Mouse (Mus musculus): ENCODE measurements at regions not wholly inside any gene's neighbourhood (a gene's known extent, or its start where the extent isn't known, plus 50 kb on each side); places are given as distances from the start of the nearest gene placed in this dataset.
A peak's percentile ranks its signal among the peaks of the same experiment; 100 is the strongest.

DNA sequence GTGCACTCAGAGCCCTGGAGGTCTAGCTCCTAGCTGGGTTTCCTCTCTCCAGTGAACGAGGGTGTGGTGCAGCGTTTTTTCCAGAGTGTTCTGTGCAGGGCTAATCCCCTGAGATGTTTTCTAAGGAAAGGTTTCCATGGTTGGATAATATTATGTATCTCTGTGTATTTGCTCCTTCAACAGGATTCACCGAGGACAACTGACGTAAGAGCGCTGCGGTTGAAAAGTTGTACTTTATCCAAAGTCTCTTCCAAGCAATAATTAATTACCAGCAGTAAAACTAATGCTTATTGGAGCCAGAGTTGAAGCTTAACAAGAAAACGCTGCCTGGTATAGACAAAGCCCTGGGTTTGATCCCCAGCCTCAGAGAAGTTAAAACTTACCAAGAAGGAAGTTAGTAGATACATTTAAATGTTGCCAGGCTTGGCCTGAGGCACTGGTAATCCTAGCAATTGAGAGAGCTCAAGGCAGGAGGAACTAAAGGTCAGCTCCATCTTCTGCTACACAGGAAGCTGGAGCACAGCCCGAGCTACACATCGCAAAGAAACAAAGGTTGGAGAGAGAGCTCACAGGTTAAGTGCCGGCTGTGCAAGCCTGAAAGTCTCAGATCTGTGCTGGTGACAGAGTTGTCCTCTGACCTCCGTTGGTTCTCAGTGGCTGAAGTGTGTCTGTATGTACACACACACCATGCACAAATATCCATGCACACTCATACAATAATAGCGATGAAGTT is 51.2 kb upstream of the Rap1b start:
- WGBS = 61% methylated on average over 12 of the region's 12 CpGs
- H3K9ac ChIP-seq = no peak overlapping the region
- H3K4me3 ChIP-seq = no peak overlapping the region
- no peaks in the 10 kb centered on the region for H3K36me3 ChIP-seq
- H3K9me3 ChIP-seq = no peaks in the 10 kb centered on the region
- no peak overlapping the region for H3K27ac ChIP-seq
- no peaks in the 10 kb centered on the region for H3K27me3 ChIP-seq
- H3K4me1 ChIP-seq = peaks cover 9% of the 10 kb centered on the region
- H3K4me2 ChIP-seq = no peak overlapping the region
- ATAC-seq (ENCODE audit: borderline replicate concordance, extremely low read depth, low FRiP score, low TSS enrichment) = no peak

DNA sequence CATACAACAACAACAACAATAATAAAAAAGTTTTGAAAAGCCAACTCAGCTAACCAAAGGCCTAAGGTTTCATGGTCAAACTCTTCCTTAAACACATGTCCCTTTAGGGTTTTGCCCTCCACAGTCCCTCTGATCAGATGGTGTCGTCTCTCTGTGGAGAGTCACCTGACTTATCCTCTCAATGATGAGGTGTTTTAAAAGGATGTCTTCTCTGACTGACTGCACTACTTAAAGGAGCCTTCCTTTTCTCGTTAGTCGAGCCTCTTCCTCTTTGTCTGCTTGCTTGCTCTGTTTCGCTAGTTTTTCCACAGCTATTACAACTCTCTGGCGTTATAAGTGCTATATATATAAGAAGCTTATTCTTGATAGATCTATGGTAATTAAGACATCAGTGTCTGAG is 51.9 kb upstream of the Rap1b start:
- H3K4me2 ChIP-seq = no peak overlapping the region
- H3K27me3 ChIP-seq = no peaks in the 10 kb centered on the region
- H3K36me3 ChIP-seq = no peaks in the 10 kb centered on the region
- 68% methylated on average over 5 of the region's 5 CpGs for WGBS
- no peak for ATAC-seq (ENCODE audit: borderline replicate concordance, extremely low read depth, low FRiP score, low TSS enrichment)
- H3K9ac ChIP-seq = no peak overlapping the region
- no peaks in the 10 kb centered on the region for H3K9me3 ChIP-seq
- H3K4me1 ChIP-seq = peaks cover 9% of the 10 kb centered on the region
- no peak overlapping the region for H3K27ac ChIP-seq
- no peak overlapping the region for H3K4me3 ChIP-seq

- H3K27me3 ChIP-seq = no peaks in the 10 kb centered on the region
- no peak overlapping the region for H3K27ac ChIP-seq
- no peaks in the 10 kb centered on the region for H3K9me3 ChIP-seq
- H3K4me3 ChIP-seq = no peak overlapping the region
- 93% methylated on average over 3 of the region's 3 CpGs for WGBS
- H3K4me2 ChIP-seq = no peak overlapping the region
- no peak for ATAC-seq (ENCODE audit: borderline replicate concordance, extremely low read depth, low FRiP score, low TSS enrichment)
- no peaks in the 10 kb centered on the region for H3K36me3 ChIP-seq
- peaks cover 9% of the 10 kb centered on the region for H3K4me1 ChIP-seq
- H3K9ac ChIP-seq = no peak overlapping the region
Observed at GRCm38 (mm10) chr10:117898391-117898790, 52.6 kb upstream of the Rap1b start.

GRCm38 (mm10) chr10:117899410-117899935 is 53.6 kb upstream of the Rap1b start:
- ATAC-seq (ENCODE audit: borderline replicate concordance, extremely low read depth, low FRiP score, low TSS enrichment) = no peak; the same call in 1 of the 2 replicates
- Histone ChIP-seq H3K9me3 (no peaks in the 10 kb centered on the region), H3K4me3 (no peak overlapping the region), H3K27ac (no peak overlapping the region), H3K27me3 (no peaks in the 10 kb centered on the region), H3K4me2 (peak overlapping the region; percentile 21; the same call in 1 of the 2 replicates), H3K36me3 (no peaks in the 10 kb centered on the region), H3K4me1 (peaks cover 9% of the 10 kb centered on the region), H3K9ac (no peak overlapping the region)
- 28% methylated on average over 13 of the region's 13 CpGs for WGBS

DNA sequence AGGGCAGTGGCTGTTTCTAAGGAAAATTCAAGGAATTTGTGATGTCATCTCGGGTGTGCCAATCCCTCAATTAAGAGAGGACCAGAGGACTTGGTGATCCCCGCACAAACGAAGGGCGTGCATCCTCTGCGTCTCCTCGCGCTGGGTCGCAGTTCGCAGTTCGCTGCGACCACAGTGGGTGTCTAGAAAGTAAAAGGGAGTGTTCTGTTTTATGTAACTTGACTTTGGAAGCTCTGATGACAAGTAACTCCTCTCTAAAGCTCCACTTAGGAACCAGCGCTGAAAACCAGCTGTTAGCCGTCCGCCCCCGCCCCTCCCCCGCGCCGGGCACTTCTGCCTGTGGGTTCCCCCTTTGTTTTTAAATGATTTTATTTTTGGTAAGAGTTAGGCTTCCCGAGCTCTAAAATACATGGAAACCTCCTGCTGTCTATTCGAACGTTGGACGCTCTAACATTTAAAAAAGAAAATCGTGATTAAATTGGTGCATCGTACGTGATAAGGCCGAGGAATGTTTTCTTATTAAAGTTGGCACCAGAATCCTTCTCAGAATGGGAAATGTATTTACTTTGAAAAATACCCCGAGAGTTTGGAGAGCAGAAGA is 59.9 kb upstream of the Rap1b start:
- peak; percentile 68; the same call in 1 of the 2 replicates for ATAC-seq (ENCODE audit: borderline replicate concordance, extremely low read depth, low FRiP score, low TSS enrichment)
- peaks cover 10% of the 10 kb centered on the region; the same call in 1 of the 2 replicates for H3K4me1 ChIP-seq
- H3K36me3 ChIP-seq = no peaks in the 10 kb centered on the region
- H3K9ac ChIP-seq = peak overlapping the region; percentile 35
- H3K9me3 ChIP-seq = no peaks in the 10 kb centered on the region
- H3K27me3 ChIP-seq = no peaks in the 10 kb centered on the region
- H3K4me2 ChIP-seq = peak overlapping the region; percentile 64
- 5% methylated on average over 27 of the region's 27 CpGs for WGBS
- H3K27ac ChIP-seq = peak overlapping the region; percentile 98
- peak overlapping the region; percentile 36 for H3K4me3 ChIP-seq

DNA sequence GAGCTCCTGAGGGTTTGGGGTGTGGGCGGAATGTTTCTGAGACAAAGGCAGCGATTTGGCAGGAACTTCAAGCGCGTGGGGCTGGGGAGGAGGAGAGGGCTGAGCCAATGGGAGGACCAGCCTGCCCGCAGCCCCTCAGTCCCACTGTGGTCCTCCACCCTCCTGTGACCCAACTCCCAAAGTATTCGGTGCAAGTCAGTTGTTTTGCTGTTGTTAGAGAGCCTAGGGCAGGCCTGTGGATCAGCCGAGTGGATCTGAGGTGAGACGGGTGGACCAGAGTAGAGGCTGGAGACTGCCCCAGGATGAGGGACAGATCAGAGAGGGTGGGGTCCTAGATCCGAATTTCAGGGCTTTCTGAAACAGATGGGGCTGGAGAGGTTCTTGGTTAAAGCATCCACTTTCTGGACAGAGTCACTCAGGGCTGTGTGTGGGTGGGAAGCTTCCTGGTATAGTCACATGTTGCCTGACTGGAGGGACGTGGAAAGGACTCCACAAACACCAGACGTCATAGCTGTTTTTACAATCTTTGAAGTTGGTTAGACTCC is 60.5 kb upstream of the Rap1b start:
- 9% methylated on average over 11 of the region's 11 CpGs for WGBS
- H3K27me3 ChIP-seq = no peaks in the 10 kb centered on the region
- ATAC-seq (ENCODE audit: borderline replicate concordance, extremely low read depth, low FRiP score, low TSS enrichment) = peak; percentile 96
- peaks cover 10% of the 10 kb centered on the region; the same call in 1 of the 2 replicates for H3K4me1 ChIP-seq
- H3K4me3 ChIP-seq = peak overlapping the region; percentile 36
- H3K9ac ChIP-seq = peak overlapping the region; percentile 35
- no peaks in the 10 kb centered on the region for H3K9me3 ChIP-seq
- H3K36me3 ChIP-seq = no peaks in the 10 kb centered on the region
- peak overlapping the region; percentile 64 for H3K4me2 ChIP-seq
- H3K27ac ChIP-seq = peak overlapping the region; percentile 98

- no peaks in the 10 kb centered on the region for H3K27me3 ChIP-seq
- no peaks in the 10 kb centered on the region for H3K9me3 ChIP-seq
- H3K9ac ChIP-seq = no peak overlapping the region
- H3K27ac ChIP-seq = no peak overlapping the region
- no peak overlapping the region for H3K4me3 ChIP-seq
- 60% methylated on average over 16 of the region's 16 CpGs for WGBS
- no peak for ATAC-seq (ENCODE audit: borderline replicate concordance, extremely low read depth, low FRiP score, low TSS enrichment)
- no peaks in the 10 kb centered on the region for H3K36me3 ChIP-seq
- H3K4me1 ChIP-seq = peaks cover 10% of the 10 kb centered on the region; the same call in 1 of the 2 replicates
- no peak overlapping the region for H3K4me2 ChIP-seq
Observed at GRCm38 (mm10) chr10:117908079-117908675, 62.3 kb upstream of the Rap1b start.

DNA sequence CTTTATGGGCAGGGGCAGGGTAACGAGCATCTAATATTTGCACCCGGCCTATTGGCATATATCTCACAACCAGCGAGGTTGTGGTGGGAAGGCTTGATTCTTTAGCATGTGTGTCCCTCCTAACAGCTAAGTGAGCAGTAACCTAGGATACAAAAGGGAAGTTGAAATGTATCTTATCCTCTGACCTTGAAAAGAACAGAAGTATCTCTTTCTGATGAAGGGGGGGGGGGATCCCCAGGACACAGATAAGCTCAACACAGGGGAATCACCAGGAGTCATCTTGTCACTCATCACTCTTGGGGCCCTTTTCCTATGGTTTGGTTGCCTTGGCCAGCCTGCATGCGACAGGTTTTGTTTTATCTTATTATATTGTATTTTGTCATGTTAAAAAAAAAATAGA is 63.3 kb upstream of the Rap1b start:
- no peaks in the 10 kb centered on the region for H3K9me3 ChIP-seq
- H3K4me2 ChIP-seq = no peak overlapping the region
- H3K36me3 ChIP-seq = no peaks in the 10 kb centered on the region
- no peak overlapping the region for H3K27ac ChIP-seq
- 88% methylated on average over 4 of the region's 4 CpGs for WGBS
- H3K4me1 ChIP-seq = peaks cover 10% of the 10 kb centered on the region; the same call in 1 of the 2 replicates
- no peaks in the 10 kb centered on the region for H3K27me3 ChIP-seq
- no peak overlapping the region for H3K9ac ChIP-seq
- H3K4me3 ChIP-seq = no peak overlapping the region
- ATAC-seq (ENCODE audit: borderline replicate concordance, extremely low read depth, low FRiP score, low TSS enrichment) = no peak

DNA sequence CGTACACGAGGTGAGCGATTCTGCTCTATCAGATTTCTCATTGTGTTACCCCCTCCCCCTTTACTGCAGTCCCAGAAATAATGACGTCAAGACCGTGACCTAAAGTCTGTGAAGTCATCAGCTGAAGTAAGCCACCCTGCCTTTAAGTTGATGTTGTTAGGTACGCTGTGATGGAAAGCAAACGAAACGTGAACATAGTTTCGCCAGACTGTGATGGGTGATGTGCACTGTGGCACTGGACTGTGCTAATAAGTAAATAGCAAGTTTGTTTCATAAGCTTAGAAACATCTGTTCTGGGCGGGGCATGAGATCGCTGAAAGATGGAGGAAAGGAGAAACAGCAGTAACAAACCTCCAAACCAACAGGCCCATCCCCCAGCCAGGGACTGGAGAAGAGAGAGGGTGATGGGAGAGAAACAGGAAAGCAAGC is 64.0 kb upstream of the Rap1b start:
- Histone ChIP-seq H3K4me1 (peaks cover 8% of the 10 kb centered on the region; the same call in 1 of the 2 replicates), H3K27ac (no peak overlapping the region), H3K4me3 (no peak overlapping the region), H3K36me3 (no peaks in the 10 kb centered on the region), H3K4me2 (no peak overlapping the region), H3K9me3 (no peaks in the 10 kb centered on the region), H3K9ac (no peak overlapping the region), H3K27me3 (no peaks in the 10 kb centered on the region)
- WGBS = 61% methylated on average over 11 of the region's 11 CpGs
- ATAC-seq (ENCODE audit: borderline replicate concordance, extremely low read depth, low FRiP score, low TSS enrichment) = no peak

- no peak overlapping the region for H3K9ac ChIP-seq
- H3K27me3 ChIP-seq = no peaks in the 10 kb centered on the region
- no peaks in the 10 kb centered on the region for H3K36me3 ChIP-seq
- H3K4me3 ChIP-seq = no peak overlapping the region
- H3K27ac ChIP-seq = no peak overlapping the region
- ATAC-seq (ENCODE audit: borderline replicate concordance, extremely low read depth, low FRiP score, low TSS enrichment) = no peak
- H3K9me3 ChIP-seq = no peaks in the 10 kb centered on the region
- no peak overlapping the region for H3K4me2 ChIP-seq
- 79% methylated on average over 7 of the region's 7 CpGs for WGBS
- 0 out of 2 replicates have a peak, but pooled peaks cover 3% of the 10 kb centered on the region for H3K4me1 ChIP-seq
Observed at GRCm38 (mm10) chr10:117910426-117910825, 64.6 kb upstream of the Rap1b start.

- H3K9me3 ChIP-seq = no peaks in the 10 kb centered on the region
- no peak overlapping the region for H3K4me3 ChIP-seq
- no peaks in the 10 kb centered on the region for H3K27me3 ChIP-seq
- no peaks in the 10 kb centered on the region for H3K4me1 ChIP-seq
- H3K9ac ChIP-seq = no peak overlapping the region
- no peak for ATAC-seq (ENCODE audit: borderline replicate concordance, extremely low read depth, low FRiP score, low TSS enrichment)
- no peak overlapping the region for H3K27ac ChIP-seq
- WGBS = 84% methylated on average over 4 of the region's 4 CpGs
- no peaks in the 10 kb centered on the region for H3K36me3 ChIP-seq
- H3K4me2 ChIP-seq = no peak overlapping the region
Observed at GRCm38 (mm10) chr10:117915011-117915735, 69.3 kb upstream of the Rap1b start.
